Mouse (Mus musculus) cerebellum, adult 9-11 months (tissue): Measurements from ENCODE around the gene Hnrnpab.
A peak's percentile ranks its signal among the peaks of the same experiment; 100 is the strongest.
"Not testable (repeated sequence)": the region's sequence is repeated elsewhere in the genome, so short reads cannot be mapped to it uniquely, and the experiment has no call there.

Experiments
- DNase-seq: peaks from one replicate; pipeline ENCODE4 v3.0.0; 2022

The Hnrnpab gene

DNA sequence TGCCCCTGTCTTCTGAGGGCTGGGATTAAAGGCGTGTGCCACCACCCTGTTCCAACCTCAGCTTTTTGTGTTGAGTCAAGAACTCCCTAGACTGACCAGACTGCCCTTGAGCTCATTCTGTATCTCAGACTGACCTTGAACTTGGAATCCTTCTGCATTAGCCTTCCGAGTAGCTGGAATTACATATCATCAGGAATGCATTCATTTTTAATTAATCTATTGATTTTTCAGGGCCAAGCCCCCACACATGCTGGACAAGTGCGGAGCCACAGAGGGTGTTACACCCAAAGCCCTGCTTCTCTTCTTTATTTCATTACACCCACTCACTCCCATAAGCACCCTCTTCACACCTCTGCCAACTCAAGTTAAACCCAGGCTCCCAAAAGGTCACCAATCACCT is 27.1 kb upstream of the Hnrnpab start:
- no peak for DNase-seq

DNA sequence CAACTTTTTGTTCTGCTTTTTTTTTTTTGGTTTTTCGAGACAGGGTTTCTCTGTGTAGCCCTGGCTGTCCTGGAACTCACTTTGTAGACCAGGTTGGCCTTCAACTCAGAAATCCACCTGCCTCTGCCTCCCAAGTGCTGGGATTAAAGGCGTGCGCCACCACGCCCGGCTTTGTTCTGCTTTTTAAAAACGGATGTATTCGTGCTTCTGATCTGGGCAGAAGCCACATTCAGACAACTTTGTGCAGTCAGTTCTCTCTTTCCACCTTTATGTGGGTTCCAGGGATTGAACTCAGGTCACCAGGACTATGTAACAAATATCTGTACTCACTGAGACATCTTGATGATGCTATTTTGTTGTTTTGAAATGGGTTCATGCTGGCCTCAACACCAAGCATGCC is 26.6 kb upstream of the Hnrnpab start:
- not testable (repeated sequence) for DNase-seq

DNA sequence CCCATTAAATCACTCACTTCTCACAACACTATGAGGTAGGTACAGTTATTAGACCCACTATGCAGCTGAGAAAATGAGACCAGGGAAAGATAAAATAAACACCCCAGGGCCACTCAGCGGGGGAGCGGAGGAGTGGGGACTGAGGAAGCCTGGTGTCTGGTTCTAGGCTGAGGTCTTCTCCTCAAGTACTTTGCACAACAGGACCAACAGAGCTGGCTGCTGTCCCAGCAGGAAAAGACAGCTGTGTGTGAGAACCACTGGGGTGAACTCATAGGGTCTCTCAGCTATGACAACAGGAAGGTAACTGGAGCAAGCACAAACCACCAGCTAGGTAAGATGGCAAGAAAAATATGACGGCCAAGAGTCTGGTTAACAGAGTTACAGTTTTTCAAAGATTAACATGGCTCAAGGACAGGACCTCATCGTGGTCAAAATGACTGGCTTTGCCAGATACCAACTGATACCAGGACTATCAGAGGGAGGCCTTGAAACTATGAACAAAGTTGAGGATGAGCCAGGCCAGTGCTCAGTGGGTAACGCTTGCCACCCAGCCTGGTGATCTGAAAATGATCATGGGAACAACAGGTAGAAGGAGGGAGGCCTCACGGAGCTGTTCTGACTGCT is 25.6 kb upstream of the Hnrnpab start:
- no peak for DNase-seq

DNA sequence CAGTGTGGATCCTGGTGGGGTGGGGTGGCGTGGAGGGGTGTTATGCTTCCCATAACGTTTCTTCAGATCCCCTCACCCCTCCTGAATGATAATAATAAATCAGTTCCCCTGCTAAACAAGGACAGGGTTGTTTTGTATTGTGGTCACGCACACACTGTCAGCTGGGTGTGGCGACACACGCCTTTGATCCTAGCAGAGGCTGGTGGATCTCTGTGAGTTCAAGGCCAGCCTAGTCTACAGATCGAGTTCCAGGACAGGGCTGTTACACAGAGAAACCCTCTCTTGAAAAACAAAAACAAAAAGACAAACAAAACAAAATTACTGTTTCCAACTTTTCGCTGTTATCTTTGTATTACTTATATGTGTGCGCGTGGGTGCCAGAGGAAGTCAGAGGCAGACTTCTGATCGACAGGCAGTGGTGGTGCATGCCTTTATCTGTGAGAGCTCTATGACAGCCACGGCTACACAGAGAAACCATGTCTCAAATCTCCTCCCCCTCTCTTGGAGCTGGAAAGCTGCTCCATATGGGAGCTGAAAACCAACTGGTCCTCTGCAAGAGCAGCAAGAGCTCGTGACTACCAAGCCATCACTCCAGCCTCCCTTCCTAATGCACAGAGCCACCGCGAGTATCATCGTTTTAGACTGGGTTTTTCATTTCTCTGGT is 23.1 kb upstream of the Hnrnpab start:
- DNase-seq: no peak

DNA sequence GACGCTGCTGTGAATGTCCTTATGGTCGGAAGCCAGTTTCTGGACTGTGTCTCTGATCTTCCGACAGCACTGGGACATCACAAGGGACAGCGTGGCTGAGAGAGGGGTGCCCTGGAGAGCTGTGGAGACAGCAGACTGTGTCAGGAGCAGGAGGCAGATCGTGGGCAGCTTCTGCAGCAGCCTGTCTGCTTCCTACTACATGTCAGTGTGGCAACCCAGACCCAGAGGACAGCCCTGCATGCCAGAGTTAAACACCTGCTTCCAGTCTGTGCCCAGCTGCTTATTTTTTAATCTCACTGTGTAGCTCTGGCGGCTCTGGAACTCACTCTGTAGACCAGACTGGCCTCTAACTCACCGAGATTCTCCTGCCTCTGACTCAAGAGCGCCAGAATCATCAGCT is 21.3 kb upstream of the Hnrnpab start:
- DNase-seq: no peak

DNA sequence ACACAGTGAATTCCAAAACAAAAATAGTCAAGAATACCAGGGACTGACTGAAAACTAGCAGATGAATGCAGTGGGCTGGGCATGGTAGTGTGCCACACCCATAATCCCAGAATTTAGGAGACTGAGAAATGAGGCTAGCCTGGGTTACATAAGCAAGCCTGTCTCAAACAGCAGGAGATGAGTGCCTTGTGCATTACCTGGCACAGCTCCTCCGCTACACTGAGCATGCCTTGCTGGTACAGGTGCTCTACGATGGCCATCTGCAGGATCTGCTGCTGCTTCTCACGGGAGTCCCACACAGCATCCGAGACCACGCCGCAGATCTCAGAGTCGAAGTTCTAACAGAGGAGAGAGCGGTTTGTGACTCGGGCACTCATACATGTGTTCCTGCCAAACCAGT is 20.8 kb upstream of the Hnrnpab start:
- DNase-seq: peak; percentile 62

DNA sequence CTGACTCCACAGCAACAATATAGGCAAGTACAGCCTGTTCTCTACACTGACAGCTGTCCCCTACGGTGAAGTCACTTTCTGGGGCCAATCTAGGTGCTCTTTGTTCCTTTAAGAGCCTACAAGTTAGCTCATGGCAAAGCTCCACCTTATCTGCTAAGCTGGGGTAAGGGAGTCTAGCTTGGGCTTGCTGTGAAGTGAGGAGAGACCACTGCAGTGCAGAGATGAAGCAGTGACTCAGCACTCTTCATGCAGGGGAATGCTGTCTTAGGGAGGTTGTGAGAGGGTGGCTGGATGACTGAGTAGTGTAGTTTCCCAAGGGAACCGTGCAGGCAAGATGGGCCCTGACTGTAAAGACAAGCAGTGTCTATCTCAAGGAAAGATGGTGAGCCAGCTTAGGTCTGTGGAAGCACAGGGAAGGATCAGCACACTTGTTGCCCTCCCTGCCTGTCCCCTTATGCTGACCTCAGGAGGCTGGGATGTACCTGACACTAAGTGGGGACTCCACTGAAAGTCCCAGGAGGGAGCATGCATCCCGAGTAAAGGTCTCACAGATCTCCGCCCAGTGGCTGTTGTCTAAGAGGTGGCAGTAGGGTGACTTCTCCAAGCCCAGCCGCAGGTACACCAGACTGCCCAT is 18.7 kb upstream of the Hnrnpab start:
- DNase-seq: no peak

DNA sequence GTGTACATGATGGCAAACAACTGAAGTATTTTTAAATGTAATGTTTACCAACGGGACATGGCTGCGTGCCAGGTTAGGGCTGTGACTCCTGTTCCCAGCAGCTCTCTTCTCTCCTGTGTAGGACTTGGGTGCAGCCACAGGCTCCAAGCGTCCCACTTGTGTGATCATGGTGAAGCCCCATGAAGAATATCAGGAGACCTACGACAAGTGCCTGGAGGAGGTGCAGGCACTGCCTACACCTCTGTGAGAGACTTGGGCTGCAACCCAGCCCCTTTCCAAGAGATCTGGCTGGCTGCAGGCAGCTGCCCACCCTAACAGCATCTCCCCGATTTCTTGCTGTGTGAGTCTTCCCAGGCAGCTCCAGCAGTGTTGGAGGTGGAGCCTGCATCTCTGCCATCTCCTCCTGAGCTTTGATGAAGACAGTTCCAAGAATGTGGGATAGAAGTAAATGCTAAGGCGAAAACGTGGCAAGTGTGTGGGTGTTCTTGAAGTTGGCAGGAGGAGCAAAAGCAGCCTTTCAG is 16.4 kb upstream of the Hnrnpab start:
- no peak for DNase-seq

DNA sequence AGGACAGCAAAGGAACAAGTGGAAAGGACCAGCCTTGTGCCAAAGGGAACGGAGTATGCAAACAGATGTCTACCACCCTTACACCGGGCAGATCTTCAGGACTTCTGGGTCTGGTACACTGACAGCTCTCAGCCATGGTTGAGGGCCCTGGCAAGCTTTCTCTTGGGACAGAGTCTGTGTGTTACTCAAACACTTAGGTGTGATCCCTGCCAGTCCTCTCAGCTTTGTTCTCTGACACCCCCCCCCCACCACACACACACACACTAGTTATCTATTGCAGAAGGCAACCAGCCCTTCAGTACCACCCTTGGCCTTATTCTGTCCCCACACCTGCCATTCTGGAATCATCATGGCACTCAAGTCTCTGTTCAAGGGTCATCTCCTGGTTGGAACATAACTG is 15.1 kb upstream of the Hnrnpab start:
- DNase-seq: no peak

DNA sequence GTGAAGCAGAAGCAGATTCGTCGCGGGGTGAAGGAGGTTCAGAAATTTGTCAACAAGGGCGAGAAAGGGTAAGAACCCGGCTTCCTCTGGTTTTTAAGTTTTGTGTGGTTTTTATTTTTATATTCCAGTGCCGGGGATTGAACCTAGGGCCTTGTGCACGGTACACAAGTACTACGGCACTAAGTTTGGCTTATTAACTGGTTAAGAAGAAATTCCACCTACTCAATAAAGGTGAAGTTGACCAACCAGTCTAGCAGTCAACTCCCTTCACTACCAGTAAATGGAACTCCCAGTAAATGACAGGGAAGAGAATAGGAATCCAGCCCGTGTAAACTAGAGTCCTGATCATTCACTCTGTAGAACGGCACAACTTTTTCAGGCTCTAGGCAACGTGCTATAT is 13.4 kb upstream of the Hnrnpab start:
- no peak for DNase-seq

DNA sequence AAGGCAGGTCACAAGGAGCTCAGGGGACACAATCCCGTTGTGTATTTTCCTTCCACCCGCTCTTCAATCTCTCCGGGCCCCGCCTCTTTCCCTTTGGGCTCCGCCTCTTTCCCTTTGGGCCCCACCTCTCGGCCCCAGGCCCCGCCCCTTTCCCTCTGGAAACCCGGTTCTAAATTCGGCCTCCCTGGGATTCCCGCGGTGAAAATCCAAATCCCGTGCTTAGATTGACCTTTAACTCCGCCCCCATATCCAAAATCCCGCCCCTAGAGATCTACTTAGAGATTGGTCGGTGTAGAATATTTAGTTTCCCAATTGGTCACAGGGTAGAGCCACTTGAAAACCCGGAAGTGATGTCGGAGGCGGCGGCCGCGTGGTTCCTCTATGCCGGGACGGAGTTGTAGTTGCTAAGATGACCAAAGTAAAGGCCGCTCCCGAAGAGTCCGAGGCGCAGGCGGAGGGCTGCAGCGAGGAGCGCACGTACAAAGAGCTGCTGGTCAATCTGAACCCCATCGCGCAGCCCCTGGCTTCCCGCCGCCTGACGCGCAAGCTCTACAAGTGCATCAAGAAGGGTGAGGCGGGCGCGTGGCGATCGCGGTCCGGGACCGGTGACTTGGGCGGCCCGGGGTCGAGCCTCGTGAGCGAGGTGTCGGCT is 12.9 kb upstream of the Hnrnpab start, which contains the start of gene Nhp2:
TSS of gene Nhp2 (plus strand) at position 327 of the 652 bp plus-strand sequence.
- peak; percentile 97 for DNase-seq

DNA sequence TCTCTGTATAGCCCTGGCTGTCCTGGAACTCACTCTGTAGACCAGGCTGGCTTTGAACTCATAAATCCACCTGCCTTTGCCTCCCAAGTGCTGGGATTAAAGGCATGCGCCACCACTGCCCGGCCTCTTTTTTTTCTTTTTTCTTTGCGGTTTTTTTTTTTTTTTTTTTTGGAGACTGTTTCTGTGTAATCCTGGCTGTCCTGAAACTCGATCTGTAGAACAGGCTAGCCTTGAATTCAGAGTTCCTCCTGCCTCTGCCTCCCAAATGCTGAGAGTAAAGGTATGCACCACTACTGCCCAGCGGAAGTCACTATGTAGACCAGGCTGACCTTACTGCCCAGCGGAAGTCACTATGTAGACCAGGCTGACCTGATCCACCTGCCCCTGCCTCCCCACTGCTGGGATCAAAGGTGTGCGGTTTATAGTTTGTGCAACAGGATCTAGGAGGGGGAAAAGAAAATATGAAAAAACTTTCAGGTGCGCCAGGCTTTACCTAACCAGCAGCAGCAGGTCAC is 12.3 kb upstream of the Hnrnpab start:
- DNase-seq: no peak

DNA sequence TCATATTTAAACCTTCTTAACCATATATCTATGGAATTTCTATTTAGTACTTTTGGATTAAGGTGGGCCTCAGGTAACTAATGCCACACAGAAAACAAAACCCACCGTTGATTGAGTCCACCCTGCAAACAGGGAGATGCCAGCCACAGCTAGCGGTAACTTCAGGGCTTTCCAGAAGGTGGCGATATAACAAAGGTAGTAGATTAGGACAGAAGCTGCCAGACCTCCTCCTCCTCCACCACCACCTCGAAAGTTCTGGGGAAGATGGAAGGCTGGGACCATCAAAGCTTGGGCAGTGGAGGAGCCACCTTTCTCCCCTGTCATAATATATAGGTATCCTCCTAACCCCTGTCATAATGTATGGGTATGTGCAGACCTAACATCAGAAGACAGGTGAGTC is 11.0 kb upstream of the Hnrnpab start:
- peak; percentile 73 for DNase-seq

DNA sequence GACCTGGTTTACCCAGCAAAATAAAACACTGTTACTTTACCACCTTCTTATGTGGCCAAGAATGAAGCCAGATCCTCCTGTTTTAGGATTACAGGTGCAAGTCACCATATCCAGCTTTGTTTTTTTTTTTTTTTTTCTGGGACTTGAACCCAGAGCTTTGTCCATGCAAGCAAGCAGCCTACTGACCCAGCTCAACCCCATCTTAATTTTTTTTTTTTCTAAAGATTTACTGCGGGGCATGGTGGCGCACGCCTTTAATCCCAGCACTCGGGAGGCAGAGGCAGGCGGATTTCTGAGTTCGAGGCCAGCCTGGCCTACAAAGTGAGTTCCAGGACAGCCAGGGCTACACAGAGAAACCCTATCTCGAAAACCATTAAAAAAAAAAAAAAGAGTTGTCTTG is 9.5 kb upstream of the Hnrnpab start:
- DNase-seq: not testable (repeated sequence)

DNA sequence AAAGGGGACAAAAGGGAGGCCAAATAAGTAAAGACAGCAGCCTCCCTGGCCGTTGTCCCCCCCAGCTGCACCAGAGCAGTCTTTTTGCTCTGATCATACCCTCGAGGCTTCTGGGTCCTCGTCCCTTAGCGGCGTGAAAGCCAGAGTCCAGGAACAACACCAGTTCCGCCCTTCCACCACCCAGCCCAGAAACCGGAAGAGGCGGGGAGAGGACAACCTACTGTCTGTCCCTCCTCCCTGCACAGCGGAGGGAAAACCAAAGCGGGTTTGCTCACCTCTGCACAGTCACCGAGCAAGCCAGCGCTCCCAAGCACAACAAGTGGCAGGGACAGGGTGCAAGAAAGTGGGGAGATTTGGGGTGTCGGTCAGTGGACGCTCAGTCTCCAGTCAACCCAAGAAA is 9.0 kb upstream of the Hnrnpab start:
- no peak for DNase-seq

DNA sequence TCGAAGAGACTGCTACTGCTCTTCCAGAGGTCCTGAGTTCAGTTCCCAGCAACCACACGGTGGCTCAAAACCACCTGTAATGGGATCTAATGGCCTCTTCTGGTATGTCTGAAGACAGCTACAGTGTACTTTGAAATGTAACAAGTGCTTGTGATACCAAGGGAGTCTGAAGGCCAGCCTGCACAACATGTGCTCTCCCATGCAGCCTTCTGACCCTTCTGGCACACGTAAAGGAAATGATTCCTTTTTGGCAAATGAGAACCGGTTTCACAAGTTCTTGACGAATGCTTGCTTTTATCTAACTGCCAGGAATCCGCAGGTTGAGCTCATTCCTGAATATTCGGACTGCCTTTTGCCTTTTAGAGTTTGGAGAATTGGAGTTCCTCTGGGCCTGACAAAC is 8.5 kb upstream of the Hnrnpab start:
- no peak for DNase-seq

DNA sequence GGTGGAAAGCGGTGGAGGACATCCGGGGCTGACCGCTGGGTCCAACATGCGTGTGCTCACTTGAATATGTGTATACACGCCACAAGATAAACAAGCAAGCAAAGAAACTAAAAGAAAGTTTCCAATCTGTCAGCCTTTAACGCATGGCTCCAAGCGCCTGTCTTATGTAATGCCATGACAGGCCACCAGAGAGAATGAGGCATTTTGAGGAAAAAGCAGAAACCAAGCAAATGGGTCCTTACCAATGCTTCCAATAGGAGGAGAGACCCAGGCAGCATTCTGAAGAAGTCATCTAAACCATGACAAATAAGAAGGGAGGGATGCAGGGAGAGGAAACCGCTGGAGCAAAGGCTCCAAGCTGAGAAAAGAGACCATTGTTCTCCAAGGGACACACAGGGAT is 7.6 kb upstream of the Hnrnpab start:
- DNase-seq: no peak

DNA sequence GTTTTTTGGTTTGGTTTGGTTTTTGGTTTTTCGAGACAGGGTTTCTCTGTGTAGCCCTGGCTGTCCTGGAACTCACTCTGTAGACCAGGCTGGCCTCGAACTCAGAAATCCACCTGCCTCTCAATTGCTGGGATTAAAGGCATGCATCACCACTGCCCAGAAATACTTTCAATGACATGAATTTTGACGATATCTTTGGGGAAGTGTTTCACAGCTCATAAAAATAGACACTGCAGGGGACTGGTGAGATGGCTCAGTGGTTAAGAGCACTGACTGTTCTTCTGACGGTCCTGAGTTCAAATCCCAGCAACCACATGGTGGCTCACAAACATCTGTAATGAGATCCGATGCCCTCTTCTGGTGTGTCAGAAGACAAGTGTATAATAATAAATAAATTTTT is 3.3 kb upstream of the Hnrnpab start:
- DNase-seq: not testable (repeated sequence)

DNA sequence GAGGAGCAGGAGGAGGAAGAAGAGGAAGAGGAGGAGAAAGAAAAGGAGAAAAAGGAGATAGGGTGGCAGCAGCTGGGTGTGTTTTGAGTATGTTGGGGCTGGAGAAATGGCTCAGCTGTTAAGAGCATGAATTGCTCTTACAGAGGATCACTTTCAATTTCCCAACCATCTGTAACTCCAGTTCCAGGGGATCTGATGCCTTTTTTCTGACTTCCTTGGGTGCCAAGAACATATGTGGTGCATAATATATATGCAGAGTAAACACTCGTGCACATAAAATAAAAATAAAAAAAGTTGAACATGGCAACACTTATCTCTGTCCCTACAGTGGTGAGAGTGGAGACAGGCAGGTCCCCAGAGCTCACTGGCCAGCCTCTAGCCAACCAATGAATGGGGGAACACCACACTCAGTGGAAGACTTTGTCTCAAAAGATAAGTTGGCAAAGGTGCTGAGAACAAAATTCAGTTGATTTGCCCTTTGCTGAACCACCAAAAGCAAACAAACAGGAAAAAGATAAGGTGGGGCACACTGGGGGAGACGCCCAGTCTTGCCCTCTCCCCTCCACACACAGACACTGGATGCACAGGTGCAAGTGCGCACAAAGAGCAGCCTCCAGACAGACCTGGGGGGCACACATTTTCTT is 2.7 kb upstream of the Hnrnpab start:
- no peak for DNase-seq

DNA sequence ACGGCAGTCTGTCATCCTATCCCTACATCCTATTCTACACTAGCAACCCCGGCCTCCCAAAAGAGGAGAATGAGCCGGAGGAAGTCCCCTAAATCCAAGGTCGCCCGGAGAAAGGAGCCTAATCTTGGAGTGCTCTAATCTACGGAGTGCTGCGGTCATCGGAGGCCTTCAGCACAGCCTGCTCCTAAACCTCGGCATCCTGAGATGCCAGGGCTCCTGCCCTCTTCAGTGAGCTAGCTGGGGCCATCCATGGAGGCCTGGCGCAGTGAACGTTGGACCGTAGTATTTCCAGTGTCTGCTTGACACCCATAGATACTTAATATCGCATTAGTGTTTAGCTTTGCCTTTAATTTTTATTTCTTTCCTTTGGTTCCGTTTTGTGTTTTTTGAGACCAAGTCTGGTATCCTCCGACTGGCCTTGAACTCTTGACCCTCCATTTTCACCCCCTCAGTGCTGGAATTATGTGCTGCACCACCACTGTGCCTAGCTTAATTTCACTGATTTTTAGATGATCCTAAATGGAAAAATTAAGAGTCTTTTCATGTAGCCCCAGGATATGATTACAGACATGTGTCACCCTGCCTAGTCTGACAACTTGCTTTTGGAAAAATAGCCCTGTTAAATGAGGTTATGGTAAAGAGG is 570 bp upstream of the Hnrnpab start:
- DNase-seq: no peak

DNA sequence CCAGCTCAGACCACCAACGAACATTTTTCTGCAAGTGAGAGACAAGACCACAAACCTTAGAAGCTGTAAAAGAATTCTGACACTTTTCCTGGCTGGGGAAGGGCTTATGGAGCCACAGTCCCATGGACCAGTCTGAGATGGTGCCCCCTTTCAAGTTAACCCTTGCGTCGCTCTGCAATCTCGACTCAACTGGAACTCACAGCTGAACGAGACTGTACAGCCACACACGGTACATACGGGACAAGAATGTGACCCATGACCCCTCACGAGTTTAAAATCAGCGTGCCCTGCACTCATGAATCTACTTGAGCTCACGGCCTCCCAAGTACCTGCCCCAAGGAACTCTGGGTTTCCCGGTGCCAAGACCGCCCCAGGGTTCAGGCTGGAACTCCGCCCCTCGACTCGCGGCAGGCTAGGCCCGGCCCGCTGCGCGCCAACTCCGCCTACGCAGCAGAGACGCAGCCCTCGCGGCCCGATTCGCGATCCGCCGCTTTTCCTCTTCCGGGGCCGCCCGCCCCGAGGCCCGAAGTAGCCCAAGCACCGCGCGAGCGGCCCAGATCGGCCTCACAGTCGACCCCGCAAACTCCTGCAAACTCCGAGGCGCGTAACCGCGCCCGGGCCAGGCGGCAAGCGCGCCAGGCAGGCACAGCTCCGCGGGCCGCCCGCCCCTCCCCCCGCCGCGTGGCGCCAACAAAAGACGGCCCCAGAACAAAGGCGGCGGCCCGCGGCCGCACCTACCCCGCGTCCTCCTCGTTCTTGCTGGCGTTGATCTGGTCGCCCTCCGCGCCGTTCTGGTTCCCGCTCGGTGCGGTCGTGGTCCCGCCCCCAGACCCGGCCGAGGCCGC is 823 bp downstream of the Hnrnpab start:
- DNase-seq: peak; percentile 83
